Mouse (Mus musculus) layer of hippocampus, adult 8-10 months (tissue): Measurements from ENCODE around the gene Gm29582. TPM values are rescaled to one million over a fixed set of nuclear protein-coding genes. Genes with fewer than 3 reads are reported as not detected.
"Not testable (repeated sequence)": the region's sequence is repeated elsewhere in the genome, so short reads cannot be mapped to it uniquely, and the experiment has no call there.

Source experiments
- DNase-seq, 2 experiments: peaks; one replicate each; pipeline ENCODE4 v3.0.0; 2022; ENCODE audit warnings: low spot score in 2 of 2
- total RNA-seq, 4 experiments: library from RNA; stranded (reverse); gene quantifications; 2 replicates each; pipeline ENCODE4 v1.2.4; 2022

The Gm29582 gene
- not detected for total RNA-seq

GRCm38 (mm10) chrY:30738461-30738860, at the start of gene Gm29582:
Gene Gm29582 (minus strand): TSS chrY:30738561.
- DNase-seq, result not testable (repeated sequence)
